Mouse (Mus musculus) CH12.LX (cell line): ENCODE results near the gene Atp2a3.

Source experiments
- CTCF ChIP-seq, 2 experiments: IDR thresholded peaks in 1 of 2; conservative IDR thresholded peaks in 1 of 2; 2 replicates each; pipeline ENCODE4 v1.5.1; 2011 to 2012; ENCODE audit warnings: low read depth in 2 of 2, low read length in 2 of 2, improper control_type of control experiment in 1 of 2, inconsistent platforms in 1 of 2, mild to moderate bottlenecking in 1 of 2, moderate library complexity in 1 of 2
- JUND ChIP-seq: conservative IDR thresholded peaks from 2 replicates; pipeline ENCODE4 v1.6.1; 2011; ENCODE audit warnings: low read depth, low read length, improper control_type of control experiment
- POLR2A ChIP-seq: IDR thresholded peaks from 2 replicates; pipeline ENCODE4 v1.6.1; 2011; ENCODE audit warnings: low read depth, mild to moderate bottlenecking, improper control_type of control experiment, low read length
- RCOR1 ChIP-seq: conservative IDR thresholded peaks from 2 replicates; pipeline ENCODE4 v1.6.1; 2012; ENCODE audit warnings: low read depth, mild to moderate bottlenecking, inconsistent platforms, low read length, improper control_type of control experiment
- ZNF384 ChIP-seq: IDR thresholded peaks from 2 replicates; pipeline ENCODE4 v1.6.1; 2012; ENCODE audit warnings: low read depth, low read length, improper control_type of control experiment, inconsistent platforms

DNA sequence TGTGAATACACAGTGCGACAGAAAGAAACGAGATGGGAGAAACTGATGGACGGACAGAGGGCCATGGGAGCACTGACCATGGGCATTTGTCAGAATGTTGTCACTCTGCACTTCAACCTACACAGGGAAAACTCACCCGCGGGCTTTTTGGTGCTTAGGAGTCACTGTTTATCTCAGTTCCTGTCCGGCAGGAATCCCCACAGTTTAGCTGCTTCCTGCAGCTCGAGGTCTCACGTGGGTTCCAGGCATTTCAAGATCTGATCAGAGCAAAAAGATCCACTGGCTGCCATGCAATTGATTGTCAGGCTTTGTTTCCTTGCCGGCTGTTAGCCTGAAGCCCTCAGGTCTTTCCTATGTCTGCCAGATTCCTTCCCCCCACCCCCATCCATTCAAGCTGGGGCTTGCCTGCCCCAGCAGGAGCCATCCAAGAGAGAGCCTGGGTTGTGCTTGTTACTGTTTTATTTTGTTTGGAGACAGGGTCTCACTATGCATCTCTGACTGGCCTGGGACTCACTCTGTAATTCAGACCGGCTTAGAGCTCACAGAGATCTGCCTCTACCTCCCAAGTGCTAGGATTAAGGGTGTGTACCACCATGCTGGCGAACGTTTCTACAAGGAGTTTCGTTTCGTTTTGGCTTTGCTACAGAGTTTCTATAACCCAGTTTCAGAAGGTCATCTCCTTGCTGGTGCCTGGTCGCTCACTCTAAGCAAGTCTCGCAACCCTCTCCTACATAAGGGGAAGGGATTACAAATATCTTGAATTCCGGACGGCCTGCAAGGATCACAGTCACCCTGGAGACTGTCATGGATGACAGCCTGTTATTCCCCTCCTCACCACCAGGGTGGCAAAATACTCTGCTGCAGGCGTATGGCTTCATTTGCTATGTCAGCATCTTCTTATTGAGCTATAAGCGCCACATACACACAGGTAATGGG is 20.5 kb upstream of the Atp2a3 start:
- no peak for TF ChIP-seq POLR2A
- TF ChIP-seq CTCF (conservative IDR thresholded peaks at IDR 0.05 in 1 of 2, IDR thresholded peaks at IDR 0.05 in 1 of 2; ENCODE audit: low read depth in 2 of 2, low read length in 2 of 2) = peak; percentile 76 to 96
- no peak for TF ChIP-seq ZNF384
- TF ChIP-seq JUND = no peak
- TF ChIP-seq RCOR1 = peak; percentile 43; the same call in 1 of the 2 replicates
